Mouse (Mus musculus) megakaryocyte, adult 5-6 weeks (primary cell): ENCODE measurements around the gene Pdss1. TPM values are rescaled to one million over a fixed set of nuclear protein-coding genes. Genes with fewer than 3 reads are reported as not detected.

Source experiments
- ATAC-seq: 2 replicates; pipeline ENCODE4 v1.8.0; 2016; ENCODE audit warnings: mild to moderate bottlenecking, inconsistent platforms; ENCODE audit not compliant: poor library complexity, severe bottlenecking
- total RNA-seq, 2 experiments: library from RNA; stranded (forward) in 1 of 2; stranded (reverse) in 1 of 2; fragments of 153-499, 151-499 nt in 1 of 2; fragments of 221-1000, 200-1000 nt in 1 of 2; gene quantifications; 2 replicates each; pipeline versions ENCODE4 v1.2.3 to v1.2.4; 2015 to 2017

Gene Pdss1
- total RNA-seq, 2 experiments from 2014 or later: 16.2 to 27.0 TPM

GRCm38 (mm10) chr2:22957415-22957814, 62.1 kb downstream of the Pdss1 start:
- ATAC-seq: no peak

GRCm38 (mm10) chr2:22961681-22962080, 66.4 kb downstream of the Pdss1 start:
- no peak for ATAC-seq

- no peak for ATAC-seq
These were observed 66.9 kb downstream of the Pdss1 start for GRCm38 (mm10) chr2:22962242-22962641.

DNA sequence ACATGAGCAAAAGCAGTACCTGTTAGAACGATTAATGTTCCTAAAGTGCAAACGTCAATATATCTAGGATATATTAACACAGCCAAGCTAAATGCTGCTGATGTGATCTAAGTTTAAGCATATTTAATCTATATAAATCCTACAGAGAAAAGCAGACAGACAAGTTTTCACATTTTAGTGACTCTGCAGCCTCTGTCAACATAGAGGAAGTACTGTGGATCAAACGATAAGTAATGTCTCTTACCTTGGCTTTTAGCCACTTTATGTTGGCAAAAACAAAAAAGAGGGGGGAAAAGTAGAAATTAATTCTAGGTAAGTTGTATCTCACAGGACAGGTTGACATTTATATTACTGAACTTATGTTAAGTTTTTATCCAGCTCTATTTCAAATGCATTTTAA, 67.6 kb downstream of the Pdss1 start:
- no peak for ATAC-seq

- no peak for ATAC-seq
These were observed 82.2 kb downstream of the Pdss1 start for GRCm38 (mm10) chr2:22977387-22977973.

DNA sequence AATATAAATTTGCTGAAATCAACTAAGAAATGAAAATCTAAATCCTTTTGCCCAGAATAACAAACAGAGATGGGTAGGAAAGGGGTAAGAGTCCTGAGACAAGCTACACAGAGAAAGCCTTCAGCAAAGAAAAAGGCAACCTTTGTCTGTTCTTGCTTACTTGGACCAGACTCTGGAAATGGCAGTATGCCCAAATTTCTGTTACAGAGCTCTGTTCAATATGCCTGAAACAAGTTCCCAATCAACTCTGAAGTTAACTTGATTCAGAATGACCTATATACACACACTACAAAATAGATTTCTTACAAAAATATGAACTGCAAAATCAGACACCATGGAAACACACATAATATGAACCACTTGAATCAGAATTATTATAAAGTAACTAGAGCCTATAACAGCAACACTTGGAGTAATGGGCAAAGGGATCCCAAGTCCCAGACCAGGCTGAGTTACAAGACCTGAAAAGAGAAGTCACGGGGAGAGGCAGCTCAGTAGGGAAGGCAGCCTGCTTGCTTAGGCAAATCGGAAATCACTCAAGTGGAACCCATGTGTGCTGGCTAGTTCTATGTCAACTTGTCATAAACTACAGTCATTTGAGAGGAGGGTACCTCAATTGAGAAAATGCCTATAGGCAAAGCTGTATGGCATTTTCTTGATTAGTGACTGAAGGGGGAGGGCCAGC, 90.8 kb downstream of the Pdss1 start:
- ATAC-seq: no peak

Other genes with a start within 250 kb of the Pdss1 start
- 194 and 206 TPM in 2 replicates for gene Apbb1ip, start 121.4 kb upstream of the Pdss1 start, total RNA-seq (2015)
- gene Apbb1ip, start 121.4 kb upstream of the Pdss1 start, total RNA-seq (2017): 27.6 and 49.7 TPM in 2 replicates
- gene Abi1, start 144.7 kb downstream of the Pdss1 start, total RNA-seq (2015): 144 TPM in 2 replicates
- 185 and 235 TPM in 2 replicates for gene Abi1, start 144.7 kb downstream of the Pdss1 start, total RNA-seq (2017)
- 28.8 and 31.7 TPM in 2 replicates for gene Acbd5, start 172.6 kb downstream of the Pdss1 start, total RNA-seq (2015)
- gene Acbd5, start 172.6 kb downstream of the Pdss1 start, total RNA-seq (2017): 47.4 and 48.7 TPM in 2 replicates